Mouse (Mus musculus): ENCODE measurements around the gene Idi1.
"Not testable (repeated sequence)": the region's sequence is repeated elsewhere in the genome, so short reads cannot be mapped to it uniquely, and the experiment has no call there.

DNA sequence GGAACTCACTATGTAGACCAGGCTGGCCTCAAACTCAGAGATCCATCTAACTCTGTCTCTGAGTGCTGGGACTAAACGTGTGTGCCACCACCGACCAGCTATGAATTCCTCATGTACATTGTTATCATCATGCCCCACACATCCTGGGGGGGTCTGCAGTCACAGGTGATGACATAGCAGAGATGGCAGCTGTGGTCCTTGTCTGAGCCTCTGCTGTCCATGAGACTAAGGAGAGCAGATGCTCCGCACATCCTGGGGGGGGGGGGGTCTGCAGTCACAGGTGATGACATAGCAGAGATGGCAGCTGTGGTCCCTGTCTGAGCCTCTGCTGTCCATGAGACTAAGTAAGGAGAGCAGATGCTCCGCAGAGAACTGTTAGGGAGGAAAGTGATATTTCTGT is 55.8 kb downstream of the Idi1 start:
- TF ChIP-seq CTCF (IDR thresholded peaks at IDR 0.05; ENCODE audit: extremely low read depth, insufficient read depth, insufficient read length, insufficient replicate concordance); POLR2A (IDR thresholded peaks at IDR 0.05; ENCODE audit: low read depth, low read length): not testable (repeated sequence)

Data from spleen, adult 2 months (tissue).